Mouse (Mus musculus) spleen, postnatal 14 days (tissue): Measurements from ENCODE around the gene Phf6.
"Not testable (repeated sequence)": the region's sequence is repeated elsewhere in the genome, so short reads cannot be mapped to it uniquely, and the experiment has no call there.

Experiments
- DNase-seq, 2 experiments: peaks; one replicate each; pipeline ENCODE4 v3.0.0; 2021 to 2022; ENCODE audit warnings: low spot score in 2 of 2

The Phf6 gene

GRCm38 (mm10) chrX:52911587-52912371 lies at the start of gene Phf6:
Gene Phf6, plus strand, starts transcription at chrX:52912266.
- DNase-seq, result peak; percentile 73 to 80

GRCm38 (mm10) chrX:52864126-52864525 lies 47.9 kb upstream of the Phf6 start:
- DNase-seq, result no peak

GRCm38 (mm10) chrX:52898486-52898885 lies 13.6 kb upstream of the Phf6 start:
- not testable (repeated sequence) for DNase-seq

GRCm38 (mm10) chrX:52912372-52912728 lies 284 bp downstream of the Phf6 start:
- DNase-seq, result no peak

GRCm38 (mm10) chrX:52912826-52913701 lies 998 bp downstream of the Phf6 start:
- DNase-seq, result no peak

- DNase-seq, result no peak
Observed at GRCm38 (mm10) chrX:52913856-52914255, 1.8 kb downstream of the Phf6 start.

- DNase-seq, result no peak
Observed at GRCm38 (mm10) chrX:52914705-52915104, 2.6 kb downstream of the Phf6 start.

GRCm38 (mm10) chrX:52916516-52916915 lies 4.5 kb downstream of the Phf6 start:
- no peak for DNase-seq

GRCm38 (mm10) chrX:52926726-52927125 lies 14.7 kb downstream of the Phf6 start:
- DNase-seq, result peak in 1 of 2 experiments; percentile 4

GRCm38 (mm10) chrX:52928883-52929282 lies 16.8 kb downstream of the Phf6 start:
- DNase-seq, result peak in 1 of 2 experiments; percentile 28

- DNase-seq, result no peak
Observed at GRCm38 (mm10) chrX:52929779-52930178, 17.7 kb downstream of the Phf6 start.

- no peak for DNase-seq
Observed at GRCm38 (mm10) chrX:52930191-52930590, 18.1 kb downstream of the Phf6 start.

GRCm38 (mm10) chrX:52932161-52932560 lies 20.1 kb downstream of the Phf6 start:
- no peak for DNase-seq

- no peak for DNase-seq
Observed at GRCm38 (mm10) chrX:52934496-52934895, 22.4 kb downstream of the Phf6 start.

GRCm38 (mm10) chrX:52945509-52945908 lies 33.4 kb downstream of the Phf6 start:
- DNase-seq, result no peak

GRCm38 (mm10) chrX:52949713-52950112 lies 37.6 kb downstream of the Phf6 start:
- no peak for DNase-seq

GRCm38 (mm10) chrX:52956942-52957341 lies 44.9 kb downstream of the Phf6 start:
- no peak for DNase-seq

- DNase-seq, result no peak
Observed at GRCm38 (mm10) chrX:52961559-52962110, 49.6 kb downstream of the Phf6 start.

- DNase-seq, result no peak
Observed at GRCm38 (mm10) chrX:52965149-52965548, 53.1 kb downstream of the Phf6 start.

GRCm38 (mm10) chrX:52971211-52972006 lies 59.3 kb downstream of the Phf6 start:
- peak; percentile 36 to 57 for DNase-seq

- DNase-seq, result no peak
Observed at GRCm38 (mm10) chrX:52972129-52972528, 60.1 kb downstream of the Phf6 start.

- no peak for DNase-seq
Observed at GRCm38 (mm10) chrX:52972680-52973079, 60.6 kb downstream of the Phf6 start.
